Mouse (Mus musculus) layer of hippocampus, adult 9-11 months (tissue): Measurements from ENCODE around the gene Plg.

Experiments
- DNase-seq: peaks from one replicate; pipeline ENCODE4 v3.0.0; 2022

The Plg gene

GRCm38 (mm10) chr17:12387781-12388180 is 9.4 kb downstream of the Plg start:
- no peak for DNase-seq

DNA sequence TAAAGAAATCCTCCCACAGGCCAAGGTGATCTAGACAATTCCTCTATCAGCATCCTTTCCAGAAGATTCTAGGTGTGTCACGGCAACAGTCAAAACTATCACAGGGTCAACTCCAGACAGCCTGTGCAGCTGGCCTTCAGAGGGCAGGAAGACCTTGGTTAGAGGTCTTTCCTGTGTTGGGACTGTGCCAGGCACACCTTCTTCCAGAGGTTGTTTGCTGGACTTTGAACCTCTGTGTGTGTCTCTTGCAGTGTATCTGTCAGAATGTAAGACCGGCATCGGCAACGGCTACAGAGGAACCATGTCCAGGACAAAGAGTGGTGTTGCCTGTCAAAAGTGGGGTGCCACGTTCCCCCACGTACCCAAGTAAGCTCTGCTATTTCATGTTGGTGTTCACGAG is 9.8 kb downstream of the Plg start:
- DNase-seq = no peak

DNA sequence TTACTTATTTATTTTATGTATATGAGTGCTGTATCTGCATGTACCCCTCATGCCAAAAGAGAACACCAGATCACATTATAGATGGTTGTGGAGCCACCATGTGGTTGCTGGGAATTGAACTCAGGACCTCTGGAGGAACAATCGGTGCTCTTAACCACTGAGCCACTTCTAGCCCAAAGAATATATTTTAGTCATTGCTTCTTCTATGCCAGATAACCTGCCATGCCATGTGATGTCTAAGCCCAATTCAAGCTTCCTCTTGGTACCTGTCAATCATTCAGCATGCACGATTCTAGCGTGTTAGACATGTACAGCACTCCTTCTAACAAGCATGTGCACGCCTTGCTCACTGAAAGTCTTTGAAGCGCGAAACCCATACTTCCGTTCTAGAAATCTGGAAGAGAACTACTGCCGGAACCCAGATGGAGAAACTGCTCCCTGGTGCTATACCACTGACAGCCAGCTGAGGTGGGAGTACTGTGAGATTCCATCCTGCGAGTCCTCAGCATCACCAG is 17.8 kb downstream of the Plg start:
- no peak for DNase-seq

GRCm38 (mm10) chr17:12403420-12403819 is 25.0 kb downstream of the Plg start:
- DNase-seq = no peak

DNA sequence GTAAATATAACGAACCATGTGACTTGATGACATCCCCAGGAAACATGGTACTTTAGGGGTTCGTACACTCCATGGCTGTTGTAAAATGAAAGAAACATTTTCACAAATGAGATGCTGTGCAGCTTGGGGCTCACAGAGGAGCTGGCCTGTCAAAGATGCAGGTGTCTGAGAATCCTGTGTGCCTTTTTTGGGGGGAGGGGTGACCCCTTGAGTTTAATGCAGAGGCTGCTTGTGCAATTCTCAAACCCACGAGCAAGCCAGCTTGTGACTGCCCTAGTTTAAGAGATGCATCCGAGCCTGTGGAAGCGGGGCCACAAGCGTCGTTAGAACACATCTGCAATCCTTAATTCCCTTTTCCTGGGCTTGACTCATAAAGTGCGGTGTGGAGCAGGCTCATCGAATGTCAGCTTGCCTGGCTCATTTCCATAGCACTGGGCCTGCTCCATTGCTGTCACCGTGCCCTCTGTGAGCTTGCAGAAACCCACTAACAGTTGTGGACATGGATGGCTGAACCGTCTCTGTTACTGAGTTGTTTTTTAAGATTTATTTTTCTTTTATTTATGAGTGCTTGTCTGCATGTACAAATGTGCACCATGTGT is 31.0 kb downstream of the Plg start:
- DNase-seq = no peak

DNA sequence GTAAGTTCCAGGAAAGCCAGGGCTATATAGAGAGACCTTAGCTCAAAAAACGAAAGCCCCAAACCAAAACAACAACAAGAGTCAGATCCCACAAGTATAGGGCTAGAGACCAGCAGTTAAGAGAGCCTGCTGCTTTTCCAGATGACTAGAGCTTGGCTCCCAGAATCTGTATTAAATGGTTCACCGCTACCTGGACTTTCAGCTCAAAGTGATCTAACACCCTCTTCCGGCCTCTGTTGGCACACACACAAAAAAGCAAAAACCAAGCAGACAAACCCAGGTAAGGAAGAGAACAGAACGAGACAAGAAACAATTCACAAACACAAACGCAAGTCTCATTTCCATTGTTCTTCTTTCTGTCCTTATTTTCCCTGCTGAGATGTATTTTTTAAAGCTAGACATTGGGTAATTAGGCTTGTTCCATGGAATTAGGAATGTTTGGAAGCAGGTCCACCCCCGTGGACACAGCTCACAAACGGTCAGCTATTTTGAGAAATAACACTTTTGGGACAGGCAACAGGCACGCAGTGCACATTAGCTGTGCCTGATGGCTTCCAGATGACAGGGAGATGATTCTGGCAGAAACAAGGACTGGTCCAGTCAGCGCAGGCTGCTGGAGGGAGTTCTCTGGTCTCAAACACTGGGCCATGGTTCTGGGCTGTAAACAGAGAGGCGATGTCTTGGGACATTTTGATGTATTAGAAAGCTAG is 33.9 kb downstream of the Plg start:
- no peak for DNase-seq

DNA sequence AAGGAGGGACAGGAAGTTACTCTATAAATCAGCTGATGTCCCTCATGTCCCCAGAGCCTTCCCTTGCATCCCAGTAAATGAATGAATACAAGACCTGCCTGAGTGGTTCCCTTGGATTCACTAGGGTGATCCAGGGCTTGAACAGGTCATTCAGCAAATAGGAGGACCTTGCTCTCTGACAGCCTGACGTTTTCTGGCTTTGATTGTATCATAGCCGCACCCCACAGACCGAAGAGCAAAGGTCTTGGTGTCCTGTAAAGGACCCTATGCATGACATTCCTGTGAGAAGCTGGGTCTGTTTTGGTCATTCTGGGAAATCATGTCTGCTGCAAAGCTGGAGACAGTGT is 34.5 kb downstream of the Plg start:
- DNase-seq = no peak

DNA sequence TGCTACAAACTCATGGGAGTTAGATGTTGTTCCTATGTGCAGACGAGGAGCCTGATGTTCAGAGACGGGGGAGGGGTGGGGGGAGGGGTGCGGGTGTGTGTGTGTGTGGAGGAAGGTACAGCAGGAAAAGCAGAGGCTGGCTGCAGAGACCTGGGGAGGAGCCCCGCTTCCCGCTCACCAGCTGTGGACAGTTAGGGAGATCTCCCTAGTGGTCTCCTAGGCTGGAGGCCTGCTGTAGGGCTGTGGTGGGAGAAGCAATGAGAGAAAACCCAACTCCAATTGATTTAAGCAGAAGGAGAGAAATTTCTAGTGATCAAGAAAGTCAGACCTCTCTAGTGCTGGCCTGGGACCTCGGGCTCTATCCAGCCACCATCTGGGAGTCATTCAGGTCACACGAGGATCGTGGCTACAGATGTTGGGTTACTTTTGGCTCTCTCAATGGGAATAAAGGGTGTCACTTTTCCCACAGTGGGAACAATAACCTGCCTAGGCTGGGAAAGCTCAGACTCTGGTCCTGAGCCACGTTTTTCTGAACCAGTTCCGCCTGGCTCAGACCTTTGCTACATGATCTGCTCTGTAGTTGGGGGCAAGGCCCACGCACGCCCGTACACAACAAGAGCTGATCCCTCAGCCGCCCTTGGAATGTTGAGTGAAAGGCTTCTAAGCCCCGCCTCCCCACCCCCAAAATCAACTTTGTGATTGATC is 36.8 kb downstream of the Plg start:
- no peak for DNase-seq

GRCm38 (mm10) chr17:12415741-12416140 is 37.3 kb downstream of the Plg start:
- no peak for DNase-seq

DNA sequence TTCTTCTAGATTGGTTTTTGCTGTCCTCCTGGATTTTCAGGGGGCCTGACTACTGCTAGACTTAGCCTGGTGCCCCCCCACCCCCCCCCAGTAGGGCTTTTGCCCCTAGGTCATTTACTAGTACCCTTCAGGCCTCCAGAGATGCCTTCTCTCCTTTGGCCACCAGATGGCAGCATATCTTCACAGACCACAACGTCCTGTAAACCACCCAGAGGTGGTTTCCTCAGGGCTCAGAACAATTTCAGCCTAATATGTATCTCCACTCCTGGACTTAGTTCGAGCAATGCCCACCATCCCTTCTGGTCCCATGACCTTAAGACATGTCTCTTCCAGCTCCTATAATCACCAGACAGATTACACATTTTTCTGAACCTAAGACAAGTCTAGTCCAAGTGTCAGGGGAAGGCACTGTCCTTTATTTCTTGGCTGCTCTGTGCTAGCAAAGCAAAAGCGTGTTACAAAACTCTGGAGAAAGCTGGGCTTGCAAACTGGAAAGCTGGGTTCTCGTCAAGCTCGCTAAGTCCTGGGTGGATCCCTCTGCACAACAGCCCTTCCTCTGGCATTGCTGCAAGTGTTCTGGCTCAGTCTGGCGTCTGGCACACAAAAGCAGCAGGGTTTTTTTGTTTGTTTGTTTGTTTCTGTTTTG is 38.0 kb downstream of the Plg start:
- DNase-seq = peak; percentile 41

- DNase-seq = no peak
Measured at GRCm38 (mm10) chr17:12419491-12420079, 41.2 kb downstream of the Plg start.

GRCm38 (mm10) chr17:12420886-12421574 is 42.6 kb downstream of the Plg start:
- no peak for DNase-seq

- no peak for DNase-seq
Measured at GRCm38 (mm10) chr17:12422143-12422542, 43.7 kb downstream of the Plg start.

DNA sequence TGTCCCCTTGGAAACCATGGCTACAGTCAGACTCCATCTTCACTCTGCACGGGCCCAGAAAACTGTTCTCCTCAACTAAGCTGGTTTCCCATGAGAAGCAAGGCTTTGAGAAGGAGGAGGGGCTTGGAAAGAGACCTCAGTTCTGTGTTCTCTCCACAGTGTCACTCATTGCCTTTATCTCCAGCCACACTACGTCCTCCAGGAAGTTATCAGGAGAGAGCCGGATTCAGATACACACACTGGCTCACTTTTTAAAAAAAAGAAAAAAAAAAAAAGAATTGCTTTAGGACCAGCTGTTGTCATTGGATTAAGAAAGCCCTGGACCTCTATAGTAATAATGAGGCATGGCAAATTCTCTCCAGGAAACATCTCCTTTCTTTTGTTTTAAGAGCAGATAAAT is 48.7 kb downstream of the Plg start:
- DNase-seq = no peak

GRCm38 (mm10) chr17:12428369-12428768 is 50.0 kb downstream of the Plg start:
- no peak for DNase-seq

DNA sequence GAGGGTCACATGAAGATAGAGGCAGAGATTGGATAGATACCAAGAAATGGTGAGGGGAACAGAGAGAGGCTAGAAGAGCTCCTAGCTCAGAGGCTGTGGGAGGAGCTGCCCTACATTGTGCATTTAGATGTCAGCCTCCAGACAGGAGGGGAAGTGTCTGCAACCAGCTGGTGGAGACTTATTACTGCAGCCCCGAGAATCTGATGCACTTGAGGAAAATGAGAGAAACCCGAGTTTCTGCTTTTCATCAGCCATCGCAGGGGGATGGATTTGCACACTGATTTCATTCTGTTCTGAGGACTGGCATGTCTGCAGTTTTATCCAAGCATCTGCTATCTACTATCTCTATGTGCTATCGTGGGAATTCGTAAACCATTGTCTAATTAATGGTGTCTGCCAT is 53.3 kb downstream of the Plg start:
- peak; percentile 34 for DNase-seq

- no peak for DNase-seq
Measured at GRCm38 (mm10) chr17:12437771-12438170, 59.4 kb downstream of the Plg start.

- no peak for DNase-seq
Measured at GRCm38 (mm10) chr17:12444561-12444960, 66.2 kb downstream of the Plg start.

- no peak for DNase-seq
Measured at GRCm38 (mm10) chr17:12451234-12451633, 72.8 kb downstream of the Plg start.

DNA sequence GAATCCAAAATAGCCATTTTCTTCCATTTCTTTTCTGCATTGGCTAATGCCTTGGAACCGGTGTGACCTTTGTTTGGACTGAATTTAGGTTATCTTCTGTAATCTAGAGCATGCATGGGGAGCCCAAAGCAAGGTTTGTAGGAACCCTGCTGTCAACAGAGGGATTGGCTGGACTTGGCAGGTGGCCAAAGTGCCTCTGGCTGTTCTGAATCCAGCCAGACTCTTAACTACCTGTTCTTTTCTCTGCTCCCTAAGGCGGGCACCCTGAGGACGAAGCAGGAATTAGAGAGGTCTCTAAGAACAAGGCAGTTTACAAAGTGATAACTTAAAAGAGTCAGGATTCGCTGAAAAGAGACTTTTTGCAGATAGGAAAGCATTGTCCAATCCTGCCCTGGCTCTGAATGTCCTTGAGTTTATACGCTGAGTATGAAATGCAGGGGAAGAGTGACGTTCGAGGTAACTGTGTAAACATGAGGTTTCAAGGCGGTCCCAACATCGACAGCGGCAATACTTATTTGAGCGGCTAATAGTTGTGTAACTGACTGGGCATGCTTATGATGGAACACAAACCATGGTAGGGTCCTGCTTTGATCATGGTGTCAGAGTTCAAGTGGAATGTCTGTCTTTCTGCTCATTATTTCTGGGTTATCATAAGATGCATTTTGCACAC is 74.6 kb downstream of the Plg start:
- DNase-seq = no peak

DNA sequence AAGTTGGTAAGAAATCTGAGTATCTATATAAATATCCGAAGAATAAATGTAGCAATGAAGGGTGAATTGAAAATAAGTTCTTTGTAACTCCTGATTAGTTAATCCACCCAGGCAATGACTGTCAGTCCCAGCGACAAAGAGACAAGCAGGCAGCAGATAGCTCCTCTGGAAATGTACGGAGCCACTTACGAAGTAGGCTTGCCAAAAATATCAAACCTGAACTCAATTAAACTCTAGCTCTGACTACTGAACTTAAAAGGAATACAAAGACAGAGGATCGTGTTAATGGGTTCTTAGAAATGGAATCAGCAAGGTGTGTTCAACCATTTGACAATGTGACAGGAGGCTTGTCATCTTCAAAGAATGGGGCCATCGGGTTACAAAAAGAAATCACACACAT is 75.3 kb downstream of the Plg start:
- DNase-seq = no peak

- DNase-seq = no peak
Measured at GRCm38 (mm10) chr17:12455143-12455790, 76.9 kb downstream of the Plg start.
